Mouse (Mus musculus): ENCODE measurements at regions not wholly inside any gene's neighbourhood (a gene's known extent, or its start where the extent isn't known, plus 50 kb on each side); places are given as distances from the start of the nearest gene placed in this dataset.
A peak's percentile ranks its signal among the peaks of the same experiment; 100 is the strongest.

DNA sequence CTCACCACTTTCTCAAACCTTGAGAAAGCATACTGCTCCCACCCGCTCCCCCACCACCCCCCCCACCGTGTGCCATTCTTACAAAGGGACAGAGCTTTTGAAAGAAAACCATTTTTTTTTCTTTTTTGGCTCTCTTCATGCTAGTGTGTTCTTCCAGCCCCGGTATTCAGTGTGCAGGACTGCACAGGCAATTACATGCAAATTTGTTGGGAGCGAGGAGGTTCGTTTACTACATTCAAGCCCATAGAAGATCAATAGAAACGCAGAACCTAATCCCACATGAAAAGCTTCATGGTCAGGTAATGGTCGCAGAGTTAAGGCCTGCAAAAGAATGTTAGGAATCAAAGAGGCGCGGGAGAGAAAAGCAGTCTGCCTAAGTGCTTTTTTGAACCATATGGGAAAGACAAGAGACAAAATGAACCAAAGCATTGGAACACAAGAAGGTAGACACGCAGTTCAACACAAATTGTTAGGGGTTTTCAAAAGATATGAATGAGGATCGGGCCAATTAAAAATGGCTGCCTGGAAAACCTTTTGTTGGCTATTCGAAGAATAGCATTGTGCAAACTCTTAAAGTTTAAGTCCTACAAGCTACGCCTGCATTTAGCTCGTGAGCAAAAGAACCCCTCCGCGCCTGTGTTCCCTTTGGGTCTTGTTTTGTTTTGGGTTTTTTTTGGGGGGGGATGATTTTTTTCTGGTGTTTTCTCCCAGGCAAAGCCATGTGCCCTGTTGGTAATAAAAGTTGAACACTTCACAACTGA, 166.6 kb upstream of the Id4 start:
- no peak for DNase-seq (ENCODE audit: low spot score)

- DNase-seq (ENCODE audit: low spot score) = no peak
These were observed 158.9 kb upstream of the Id4 start for GRCm38 (mm10) chr13:48102156-48102555.

DNA sequence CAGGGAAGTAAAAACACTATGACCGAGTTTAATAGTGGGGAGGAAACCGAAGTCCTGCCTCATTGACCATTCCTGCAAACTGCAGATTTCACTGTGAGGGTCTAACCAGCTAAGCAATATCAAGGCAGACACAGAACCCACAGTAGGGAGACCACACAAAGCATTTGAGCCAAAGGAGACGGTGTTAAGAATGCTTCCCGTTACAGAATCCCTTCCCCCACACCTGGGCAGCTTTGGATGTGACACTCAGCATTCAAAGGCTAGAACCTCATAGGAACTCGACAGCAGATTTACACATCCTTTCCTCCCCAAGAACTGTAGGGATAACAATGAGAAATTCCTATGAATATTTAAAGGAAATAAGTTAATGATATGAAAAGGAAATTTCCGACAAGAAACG, 158.5 kb upstream of the Id4 start:
- DNase-seq (ENCODE audit: low spot score) = no peak

GRCm38 (mm10) chr13:48104766-48105165, 156.3 kb upstream of the Id4 start:
- DNase-seq (ENCODE audit: low spot score) = no peak

DNA sequence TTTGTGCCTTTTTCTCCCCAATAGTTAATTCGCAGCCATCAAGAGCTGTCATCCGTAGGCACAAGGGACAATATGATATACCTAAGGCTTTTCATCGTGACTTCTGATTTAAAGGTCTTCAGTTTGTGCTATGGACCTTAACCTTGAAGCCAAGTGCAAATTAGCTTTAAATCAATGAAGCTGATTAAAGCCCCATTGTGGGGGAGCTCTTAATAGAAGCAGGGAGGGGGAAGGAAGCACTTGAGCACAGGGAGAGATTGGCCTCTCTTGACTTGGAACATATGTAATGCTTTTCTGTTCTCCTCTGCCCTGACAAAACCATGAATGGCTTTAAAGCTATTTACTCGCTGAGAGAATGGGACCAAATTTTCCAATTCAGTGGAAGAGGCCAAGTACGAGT, 154.1 kb upstream of the Id4 start:
- DNase-seq (ENCODE audit: low spot score) = no peak

GRCm38 (mm10) chr13:48115890-48116289, 145.1 kb upstream of the Id4 start:
- no peak for DNase-seq (ENCODE audit: low spot score)

DNA sequence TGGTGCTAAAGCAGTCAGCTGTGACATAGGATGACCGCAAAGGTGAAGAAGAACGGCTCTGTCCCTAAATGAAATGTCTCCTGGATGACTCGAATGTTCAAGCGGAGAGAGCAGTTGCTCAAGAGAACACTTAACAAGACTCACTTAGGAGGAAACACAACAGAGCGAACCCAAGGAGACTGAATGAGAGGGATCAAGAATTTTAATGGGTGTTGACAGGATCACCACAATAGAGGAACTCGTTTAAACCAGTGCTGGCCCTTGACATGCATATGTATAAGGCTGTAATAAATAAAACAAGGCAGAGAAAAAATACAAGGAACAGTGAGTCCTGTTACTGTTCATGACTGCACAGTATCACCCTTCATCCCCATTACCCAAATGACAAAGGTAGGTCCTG, 134.4 kb upstream of the Id4 start:
- no peak for DNase-seq (ENCODE audit: low spot score)

- DNase-seq (ENCODE audit: low spot score) = peak; percentile 30
These were observed 130.3 kb upstream of the Id4 start for GRCm38 (mm10) chr13:48130724-48131123.

GRCm38 (mm10) chr13:48131681-48132080, 129.3 kb upstream of the Id4 start:
- DNase-seq (ENCODE audit: low spot score) = no peak

GRCm38 (mm10) chr13:48145976-48146375, 115.1 kb upstream of the Id4 start:
- no peak for DNase-seq (ENCODE audit: low spot score)

DNA sequence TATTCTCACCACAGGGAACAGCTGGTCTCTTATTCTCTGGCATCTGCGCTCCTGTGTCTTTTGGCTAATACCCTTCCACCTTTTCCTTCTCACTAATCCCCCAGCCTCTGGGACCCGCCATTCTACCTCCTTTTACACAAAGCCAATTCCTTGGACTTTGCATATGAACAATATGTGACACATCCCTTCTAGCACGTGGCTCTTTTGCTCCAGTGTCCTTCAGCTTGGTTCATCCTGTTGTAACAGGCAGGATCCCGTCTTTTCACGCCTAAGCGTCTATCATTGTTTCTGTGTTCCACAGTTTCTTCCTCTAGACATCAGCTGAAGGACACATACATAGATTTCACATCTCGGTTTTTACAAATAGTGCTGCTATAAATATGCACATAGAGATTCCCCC, 114.0 kb upstream of the Id4 start:
- no peak for DNase-seq (ENCODE audit: low spot score)

GRCm38 (mm10) chr13:48153248-48153647, 107.8 kb upstream of the Id4 start:
- no peak for DNase-seq (ENCODE audit: low spot score)

DNA sequence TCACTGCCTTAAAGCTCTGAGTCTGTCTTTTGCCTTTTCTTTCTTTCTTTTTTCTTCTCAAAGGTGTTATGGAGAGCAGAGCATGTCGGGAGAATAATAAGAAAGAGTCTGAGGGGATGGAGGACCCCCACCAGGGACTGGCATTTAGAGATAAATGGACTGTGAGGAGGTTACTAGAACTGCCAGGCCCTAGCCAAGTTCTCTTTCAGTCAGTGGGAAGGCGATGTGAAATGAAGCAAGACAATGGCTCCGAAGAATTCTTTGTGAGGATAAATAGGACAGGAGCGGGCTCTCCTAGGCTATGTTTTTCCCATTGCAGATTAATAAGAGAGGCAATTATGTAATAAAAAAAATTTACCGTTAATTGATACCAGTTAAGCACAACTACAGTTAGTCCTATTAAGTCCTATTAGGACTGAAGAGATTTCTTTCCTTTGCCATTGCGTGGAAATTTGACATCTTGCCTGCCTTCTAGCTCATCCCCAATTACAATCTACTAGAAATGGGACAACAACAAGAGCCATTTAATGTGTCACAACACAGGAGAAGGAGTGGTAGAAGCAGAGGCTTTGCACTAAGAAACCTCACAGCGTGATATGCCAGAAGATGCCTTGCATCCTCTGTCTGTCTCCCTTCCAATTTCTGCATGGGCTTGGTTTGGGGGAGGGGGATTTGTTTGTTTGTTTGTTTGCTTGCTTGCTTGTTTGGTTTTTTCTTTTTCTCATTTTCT, 107.2 kb upstream of the Id4 start:
- no peak for DNase-seq (ENCODE audit: low spot score)

GRCm38 (mm10) chr13:48154414-48155105, 106.5 kb upstream of the Id4 start:
- no peak for DNase-seq (ENCODE audit: low spot score)

- DNase-seq (ENCODE audit: low spot score) = no peak
These were observed 101.8 kb upstream of the Id4 start for GRCm38 (mm10) chr13:48159020-48159910.

DNA sequence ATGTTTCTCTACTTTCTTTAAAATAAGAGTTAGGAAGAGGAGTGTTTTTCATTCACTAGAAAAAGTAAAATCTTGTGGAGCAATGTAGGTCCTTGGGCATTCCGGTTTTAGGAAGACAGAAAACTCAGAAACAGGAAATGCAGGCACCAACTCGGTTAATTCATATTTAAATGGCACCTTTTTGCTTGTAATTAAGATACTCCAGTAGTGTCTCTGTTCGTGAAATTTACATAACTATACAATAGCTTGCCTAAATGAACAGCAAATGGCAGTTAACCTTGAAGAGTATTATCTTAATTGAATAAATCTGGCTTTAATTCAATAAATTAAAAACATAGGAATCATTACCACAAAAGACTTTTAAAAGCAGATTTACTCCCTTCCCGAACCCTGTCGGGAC, 100.9 kb upstream of the Id4 start:
- DNase-seq (ENCODE audit: low spot score) = no peak

DNA sequence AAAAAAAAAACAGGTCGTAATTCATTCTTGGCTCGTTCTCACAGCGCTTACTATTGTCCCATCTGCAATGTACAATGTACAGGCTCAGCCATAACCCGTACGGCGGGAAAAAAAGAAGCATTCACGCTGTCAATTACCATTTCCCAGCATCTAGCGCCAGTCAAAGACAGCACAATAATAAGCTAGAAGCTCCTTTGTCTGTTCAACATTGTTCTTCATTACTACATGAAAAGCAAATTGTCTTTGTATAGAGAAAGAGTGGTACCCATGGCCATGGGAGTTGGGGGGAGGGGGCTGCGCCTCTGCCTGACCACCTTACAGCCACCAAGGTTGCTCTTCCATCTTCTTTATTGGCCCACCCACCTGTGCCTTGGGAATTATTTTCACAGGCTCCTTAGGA, 99.7 kb upstream of the Id4 start:
- DNase-seq (ENCODE audit: low spot score) = no peak

DNA sequence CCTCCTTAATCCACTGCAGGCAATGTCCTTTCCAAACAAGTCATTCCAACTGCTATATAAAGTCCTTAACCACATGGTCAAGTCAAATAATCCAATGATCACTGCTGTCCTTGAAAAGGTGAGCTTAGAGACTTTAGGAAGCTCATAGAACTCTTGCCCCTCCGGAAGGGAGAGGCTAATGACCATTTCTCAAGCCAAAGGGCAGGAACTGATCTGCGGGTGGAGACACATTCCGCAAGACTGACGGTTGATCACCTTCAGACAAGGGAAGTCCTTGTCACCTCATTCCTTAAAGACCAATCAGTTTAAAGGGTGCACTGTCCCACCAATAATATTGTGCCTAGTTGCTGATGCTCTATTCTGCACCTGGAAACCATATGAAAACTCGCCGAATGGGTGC, 96.4 kb upstream of the Id4 start:
- no peak for DNase-seq (ENCODE audit: low spot score)

DNA sequence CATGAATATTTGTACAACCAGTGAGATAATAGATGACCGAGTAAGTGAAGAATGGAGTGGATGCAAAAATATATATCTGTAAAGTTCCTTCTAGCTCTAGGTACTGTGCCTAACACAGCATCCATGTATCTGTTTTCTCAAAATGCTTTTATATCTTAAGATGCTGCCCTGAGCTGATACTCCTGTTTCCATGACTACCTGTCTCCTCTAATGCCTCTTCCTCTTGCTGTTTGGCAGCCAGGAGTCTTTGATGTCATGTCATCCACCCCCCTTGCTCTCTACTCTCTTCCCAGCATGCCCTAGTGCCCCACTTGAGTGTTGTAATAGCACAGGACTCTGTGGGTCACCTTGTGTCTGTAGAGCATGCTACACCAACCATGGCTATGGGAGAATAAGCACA, 95.2 kb upstream of the Id4 start:
- no peak for DNase-seq (ENCODE audit: low spot score)

DNA sequence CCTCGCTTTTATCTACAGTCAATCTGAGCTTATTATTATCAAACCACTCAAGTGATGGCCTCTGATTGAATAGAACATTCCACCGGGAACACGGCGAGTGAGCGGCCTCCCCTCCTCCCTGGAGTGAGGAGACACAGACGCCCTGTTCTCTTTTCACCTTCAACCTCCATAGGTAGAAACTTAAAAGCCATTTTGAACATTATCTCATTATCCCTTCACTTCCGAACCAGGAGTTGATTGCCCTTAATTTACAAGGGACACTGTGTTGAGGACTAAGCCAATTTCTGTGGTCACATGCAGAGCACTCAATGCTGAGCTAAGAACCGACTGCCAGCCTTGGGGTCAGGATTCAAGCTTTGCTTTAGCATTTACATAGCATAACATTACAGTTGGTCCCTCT, 93.1 kb upstream of the Id4 start:
- no peak for DNase-seq (ENCODE audit: low spot score)

- no peak for DNase-seq (ENCODE audit: low spot score)
These were observed 89.6 kb upstream of the Id4 start for GRCm38 (mm10) chr13:48171309-48171953.

- no peak for DNase-seq (ENCODE audit: low spot score)
These were observed 89.0 kb upstream of the Id4 start for GRCm38 (mm10) chr13:48171994-48172393.

Data from testis, postnatal 14 days (tissue).